ENCODE assay signal across 18 mouse cellular contexts in the genomic region with DNA sequence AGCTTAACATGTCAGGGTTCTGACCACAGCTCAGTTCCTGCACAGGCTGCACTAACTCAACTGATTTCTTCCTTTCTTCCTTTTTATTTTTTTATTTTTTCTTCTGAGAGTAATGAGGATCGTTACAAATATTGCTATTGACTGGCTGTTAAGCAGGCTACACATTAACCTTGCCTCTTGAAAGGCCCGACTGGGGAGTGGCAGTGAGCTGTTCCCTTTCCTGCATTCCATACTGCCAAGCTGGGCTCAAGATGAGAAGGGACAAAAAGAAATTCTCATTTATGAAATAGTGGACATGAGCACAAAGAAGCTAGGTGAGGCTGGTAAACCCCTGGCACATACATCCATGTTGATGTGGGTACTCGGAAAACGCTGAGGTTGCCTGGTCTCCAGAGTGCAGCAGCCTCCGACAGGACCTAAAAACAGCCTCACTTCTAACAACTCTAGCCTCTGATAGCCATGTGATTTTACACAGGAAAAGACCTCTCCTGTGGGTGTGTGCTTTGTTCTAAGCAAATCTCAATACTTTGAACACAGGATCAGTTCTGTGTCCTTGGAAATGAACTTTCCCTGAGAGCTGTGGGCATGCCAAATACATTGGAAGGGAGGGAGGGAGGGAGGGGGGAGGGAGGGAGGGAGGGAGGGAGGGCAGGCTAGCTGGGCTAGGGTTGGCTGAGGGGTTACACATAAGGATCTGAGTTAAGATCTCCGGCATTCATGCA.
A peak's percentile ranks its signal among the peaks of the same experiment; 100 is the strongest.
DNase-seq lines count a peak whose midpoint lies in the region; ATAC-seq lines count a peak whose summit lies in the region.
"Had no signal": no experiment of that assay in that cellular context is flagged by ENCODE, and none has a peak within 500 bp of the region (broad histone marks: within the 10 kb centered on the region; RNA-seq: fewer than 3 reads in every experiment).

No protein-coding gene starts in this region.

- no peak overlapping the region for H3K9ac ChIP-seq in lung, embryonic 15.5 days
- H3K9ac ChIP-seq in intestine, embryonic 14.5 days (ENCODE audit: low read length), result no peak overlapping the region
- no peak overlapping the region for H3K9ac ChIP-seq in intestine, embryonic 15.5 days
- H3K9ac ChIP-seq in stomach, embryonic 14.5 days (replicated peaks; ENCODE audit: low read depth, low read length), result no peak overlapping the region
- H3K9ac ChIP-seq: forebrain, embryonic 13.5 days; forebrain, postnatal 0 days; heart, embryonic 12.5 days had no signal

- WGBS in lung, embryonic 15.5 days, result 56% methylated on average over 6 of the region's 6 CpGs
- 61% methylated on average over 6 of the region's 6 CpGs for WGBS in intestine, embryonic 14.5 days
- 53% methylated on average over 6 of the region's 6 CpGs for WGBS in intestine, embryonic 15.5 days
- 58% methylated on average over 6 of the region's 6 CpGs for WGBS in stomach, embryonic 14.5 days

- no peak for DNase-seq in lung, postnatal 4 days
- no peak for DNase-seq in intestine, embryonic 14.5 days (ENCODE audit: low spot score)
- no peak for DNase-seq in urinary bladder, adult 18-20 months (ENCODE audit: low spot score in 2 of 2)
- DNase-seq in gastrocnemius, postnatal 36 days, result no peak
- no peak for DNase-seq in heart, postnatal 14 days
- DNase-seq: adrenal gland, adult 8-10 months; adrenal gland, postnatal 36 days; cerebellum, adult 2 months; cerebellum, postnatal 10 days; forebrain, postnatal 0 days; gastrocnemius, postnatal 14 days; heart, postnatal 36 days had no signal

- no peaks in the 10 kb centered on the region for H3K9me3 ChIP-seq in lung, embryonic 15.5 days
- no peaks in the 10 kb centered on the region for H3K9me3 ChIP-seq in intestine, embryonic 14.5 days (ENCODE audit: control insufficient read depth, low read length)
- H3K9me3 ChIP-seq in intestine, embryonic 15.5 days, result no peaks in the 10 kb centered on the region
- no peaks in the 10 kb centered on the region for H3K9me3 ChIP-seq in stomach, embryonic 14.5 days (ENCODE audit: control insufficient read depth, low read depth, low read length)
- H3K9me3 ChIP-seq: embryonic facial prominence, embryonic 10.5 days; forebrain, embryonic 13.5 days; heart, embryonic 12.5 days had no signal

- H3K4me2 ChIP-seq in lung, embryonic 15.5 days, result no peak overlapping the region
- H3K4me2 ChIP-seq in intestine, embryonic 14.5 days (ENCODE audit: low read length), result no peak overlapping the region
- peak overlapping the region; percentile 35; the same call in 1 of the 2 replicates for H3K4me2 ChIP-seq in intestine, embryonic 15.5 days (replicated peaks)
- H3K4me2 ChIP-seq in stomach, embryonic 14.5 days (replicated peaks; ENCODE audit: low read depth, low read length), result no peak overlapping the region
- H3K4me2 ChIP-seq: forebrain, embryonic 13.5 days; heart, embryonic 12.5 days had no signal

- H3K4me3 ChIP-seq in lung, embryonic 15.5 days, result no peak overlapping the region
- no peak overlapping the region for H3K4me3 ChIP-seq in intestine, embryonic 14.5 days (ENCODE audit: low read depth, low read length)
- H3K4me3 ChIP-seq in intestine, embryonic 15.5 days (replicated peaks), result no peak overlapping the region
- H3K4me3 ChIP-seq in stomach, embryonic 14.5 days (ENCODE audit: low read depth, low read length), result no peak overlapping the region
- H3K4me3 ChIP-seq: embryonic facial prominence, embryonic 10.5 days; forebrain, embryonic 13.5 days; heart, embryonic 12.5 days had no signal

- no peaks in the 10 kb centered on the region for H3K36me3 ChIP-seq in lung, embryonic 15.5 days
- H3K36me3 ChIP-seq in intestine, embryonic 14.5 days (ENCODE audit: control insufficient read depth, insufficient read depth, low read length), result no peaks in the 10 kb centered on the region
- H3K36me3 ChIP-seq in intestine, embryonic 15.5 days, result no peaks in the 10 kb centered on the region
- H3K36me3 ChIP-seq in stomach, embryonic 14.5 days (ENCODE audit: control insufficient read depth, insufficient read depth, low read length), result no peaks in the 10 kb centered on the region
- H3K36me3 ChIP-seq: embryonic facial prominence, embryonic 10.5 days; heart, embryonic 12.5 days had no signal

- H3K27ac ChIP-seq in lung, embryonic 15.5 days, result 0 out of 2 replicates have a peak overlapping the region, but pooled peaks have one; percentile 37
- peak overlapping the region; percentile 52 for H3K27ac ChIP-seq in intestine, embryonic 14.5 days (ENCODE audit: low read depth)
- peak overlapping the region; percentile 79 for H3K27ac ChIP-seq in intestine, embryonic 15.5 days
- H3K27ac ChIP-seq in stomach, embryonic 14.5 days (ENCODE audit: low read length), result peak overlapping the region; percentile 40; the same call in 1 of the 2 replicates
- H3K27ac ChIP-seq: embryonic facial prominence, embryonic 10.5 days; forebrain, embryonic 13.5 days had no signal

- H3K27me3 ChIP-seq in lung, embryonic 15.5 days, result no peaks in the 10 kb centered on the region
- no peaks in the 10 kb centered on the region for H3K27me3 ChIP-seq in intestine, embryonic 14.5 days (replicated peaks; ENCODE audit: control insufficient read depth, insufficient read depth, low read length)
- no peaks in the 10 kb centered on the region for H3K27me3 ChIP-seq in intestine, embryonic 15.5 days (replicated peaks)
- no peaks in the 10 kb centered on the region for H3K27me3 ChIP-seq in stomach, embryonic 14.5 days (ENCODE audit: control insufficient read depth, insufficient read depth, low read length)
- H3K27me3 ChIP-seq: forebrain, embryonic 13.5 days; heart, embryonic 12.5 days had no signal

- ATAC-seq in lung, embryonic 15.5 days (ENCODE audit: borderline replicate concordance, extremely low read depth, low FRiP score, low TSS enrichment), result no peak
- ATAC-seq in intestine, embryonic 14.5 days (replicated peaks; ENCODE audit: low FRiP score, low TSS enrichment, low read depth), result peak; percentile 61; the same call in 1 of the 2 replicates
- peak; percentile 90 for ATAC-seq in intestine, embryonic 15.5 days
- ATAC-seq in stomach, embryonic 14.5 days (ENCODE audit: insufficient number of reproducible peaks, insufficient read depth, low FRiP score, low read depth), result peak; percentile 61
- ATAC-seq: forebrain, embryonic 13.5 days; forebrain, postnatal 0 days had no signal

- H3K4me1 ChIP-seq in lung, embryonic 15.5 days, result 0 out of 2 replicates have a peak, but pooled peaks cover 3% of the 10 kb centered on the region
- peaks cover 17% of the 10 kb centered on the region for H3K4me1 ChIP-seq in intestine, embryonic 14.5 days (replicated peaks; ENCODE audit: control insufficient read depth, insufficient read depth, low read length)
- peaks cover 2% of the 10 kb centered on the region; the same call in 1 of the 2 replicates for H3K4me1 ChIP-seq in intestine, embryonic 15.5 days (replicated peaks)
- peaks cover 5% of the 10 kb centered on the region; the same call in 1 of the 2 replicates for H3K4me1 ChIP-seq in stomach, embryonic 14.5 days (ENCODE audit: control insufficient read depth, insufficient read depth, low read length)

- intact Hi-C loops in gastrocnemius, postnatal 36 days (cut with DNase I), result no loop called here
- intact Hi-C loops in heart, postnatal 14 days (cut with DNase I), result no loop called here
